Mouse (Mus musculus) heart, adult 18-20 months (tissue): Measurements from ENCODE around the gene Lyrm4. TPM values are rescaled to one million over a fixed set of nuclear protein-coding genes. Genes with fewer than 3 reads are reported as not detected.

Source experiments
- total RNA-seq, 2 experiments: library from RNA; stranded (reverse); gene quantifications; 2 replicates each; pipeline ENCODE4 v1.2.3; 2021

The Lyrm4 gene
- total RNA-seq, 2 experiments from 2014 or later, result 10.9 to 12.0 TPM

Other genes with a start within 250 kb of the Lyrm4 start
- 1 to 10 TPM; 3.5 to 7.3 TPM for gene Rpp40, start 211.2 kb downstream of the Lyrm4 start, total RNA-seq
- under 1 TPM; 0.42 to 0.44 TPM for gene Ppp1r3g, start 158.7 kb downstream of the Lyrm4 start, total RNA-seq
- gene Fars2, start 114 bp downstream of the Lyrm4 start, total RNA-seq, result 10 to 100 TPM; 80.0 to 86.2 TPM